Mouse (Mus musculus) T-cell, adult 2 months (primary cell): Measurements from ENCODE around the gene Akr1c18.
"Not testable (repeated sequence)": the region's sequence is repeated elsewhere in the genome, so short reads cannot be mapped to it uniquely, and the experiment has no call there.

Source experiments
- DNase-seq: peaks from one replicate; pipeline ENCODE4 v3.0.0; 2022; ENCODE audit warnings: low spot score

The Akr1c18 gene

DNA sequence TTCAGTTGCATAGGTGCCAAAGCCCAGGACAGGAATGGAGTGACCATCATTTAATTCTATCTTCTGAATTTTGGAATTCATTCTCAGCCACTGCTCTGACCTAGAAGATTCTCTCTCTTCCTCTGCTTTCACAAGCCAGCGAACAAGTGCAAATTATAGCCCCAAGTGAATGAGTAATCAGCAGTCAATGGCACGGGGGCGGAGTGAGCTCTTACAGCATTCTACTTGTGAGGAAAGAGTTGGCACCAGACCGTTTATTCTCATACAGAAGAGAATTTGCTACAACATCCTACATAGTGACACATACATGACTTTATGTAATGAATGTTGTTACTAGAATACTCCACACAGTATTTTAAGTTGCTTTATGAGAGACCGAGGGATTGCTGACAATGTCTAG lies at the start of gene Akr1c18:
Akr1c18 (minus strand) TSS at position 137 of the 400 bp plus-strand sequence.
- no peak for DNase-seq

DNA sequence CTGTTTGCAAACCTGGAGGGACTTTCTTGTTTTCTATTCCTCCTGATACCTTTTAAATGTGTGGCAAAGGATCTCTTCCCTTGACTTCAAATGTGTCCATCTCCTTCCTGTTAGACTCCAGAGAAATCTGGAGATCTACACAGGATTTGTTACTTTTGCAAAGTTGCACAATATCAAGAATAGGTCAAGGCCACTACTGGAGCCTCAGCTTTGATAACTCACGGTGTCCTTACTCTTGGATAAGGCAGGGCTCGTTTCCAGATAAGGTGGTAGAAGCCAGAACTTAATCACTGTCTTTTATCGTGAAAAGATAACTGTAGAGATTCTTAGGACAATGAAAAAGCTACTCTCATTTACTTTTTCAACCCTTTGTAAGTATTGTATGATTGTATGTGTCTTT lies 42.1 kb upstream of the Akr1c18 start:
- DNase-seq: no peak

DNA sequence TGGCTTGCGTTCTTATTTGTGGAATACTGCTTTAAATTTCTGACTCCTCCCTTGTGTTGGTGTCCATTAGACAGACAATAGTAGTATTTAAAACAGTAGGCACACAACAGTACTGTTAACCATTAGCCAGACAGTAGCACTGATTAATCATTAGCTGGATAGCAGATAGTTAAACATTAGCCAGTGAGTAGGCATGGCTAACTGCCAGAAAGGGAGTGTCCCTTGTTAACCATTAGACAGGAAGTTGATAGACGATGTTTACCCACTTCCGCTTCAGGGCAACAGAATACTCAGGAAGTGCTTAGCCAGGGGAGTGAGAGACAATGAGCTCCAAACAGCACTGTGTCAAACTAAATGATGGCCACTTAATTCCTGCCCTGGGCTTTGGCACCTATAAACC lies 40.5 kb upstream of the Akr1c18 start, which contains the start of gene Akr1c13:
Akr1c13 (plus strand) TSS at position 247 of the 400 bp plus-strand sequence.
- peak; percentile 56 for DNase-seq

DNA sequence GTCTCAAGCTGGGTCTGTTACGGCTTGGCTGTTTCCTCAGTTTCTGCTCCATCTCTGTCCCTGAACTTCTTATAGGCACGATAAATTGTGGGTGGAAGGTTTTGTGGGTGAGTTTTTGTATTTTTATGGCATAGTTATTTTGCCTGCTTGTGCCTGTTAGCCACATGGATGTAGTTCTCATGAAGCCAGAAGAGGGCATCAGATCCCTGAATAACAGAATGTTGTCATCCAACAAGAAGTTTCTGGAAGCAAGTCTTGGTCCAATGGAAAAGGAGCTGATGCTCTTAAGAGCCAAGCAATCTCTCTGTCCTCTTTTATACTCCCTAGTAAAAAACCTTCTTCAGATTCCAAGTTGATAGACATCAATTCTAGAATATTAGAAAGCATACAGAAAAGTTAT lies 37.7 kb upstream of the Akr1c18 start:
- no peak for DNase-seq

DNA sequence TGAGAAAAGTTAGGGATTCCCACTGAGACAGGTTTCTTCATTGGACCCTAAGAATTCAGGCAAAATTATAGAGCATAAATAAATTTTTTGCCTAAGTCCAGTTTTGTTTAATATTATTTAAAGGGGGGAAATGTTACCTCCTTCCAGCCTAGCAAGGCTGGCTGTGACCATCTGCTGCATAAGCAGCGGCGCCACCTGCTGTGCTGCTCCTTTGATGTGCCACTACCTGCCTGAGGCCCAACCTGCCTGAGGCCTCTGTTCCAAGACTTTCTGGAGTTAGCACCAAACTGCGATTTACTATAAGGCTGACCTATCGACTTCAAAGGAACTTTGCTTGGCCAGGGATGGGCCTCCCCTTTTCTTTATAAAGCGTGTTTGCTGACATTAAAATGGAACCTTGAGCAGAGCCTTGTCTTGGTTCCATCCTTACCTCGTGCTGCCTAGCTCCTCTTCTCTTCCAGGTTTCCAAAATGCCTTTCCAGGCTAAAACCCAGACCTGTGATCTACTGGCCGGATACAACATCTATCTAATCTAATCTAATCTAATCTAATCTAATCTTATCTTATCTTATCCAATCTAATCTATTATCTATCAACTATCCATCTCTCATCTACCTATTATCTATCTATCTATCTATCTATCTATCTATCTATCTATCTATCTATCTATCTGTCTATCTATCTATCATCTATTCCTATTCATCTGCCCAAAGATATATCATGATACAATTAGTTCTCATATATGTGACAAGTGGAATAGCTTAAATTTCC lies 36.4 kb upstream of the Akr1c18 start:
- not testable (repeated sequence) for DNase-seq

DNA sequence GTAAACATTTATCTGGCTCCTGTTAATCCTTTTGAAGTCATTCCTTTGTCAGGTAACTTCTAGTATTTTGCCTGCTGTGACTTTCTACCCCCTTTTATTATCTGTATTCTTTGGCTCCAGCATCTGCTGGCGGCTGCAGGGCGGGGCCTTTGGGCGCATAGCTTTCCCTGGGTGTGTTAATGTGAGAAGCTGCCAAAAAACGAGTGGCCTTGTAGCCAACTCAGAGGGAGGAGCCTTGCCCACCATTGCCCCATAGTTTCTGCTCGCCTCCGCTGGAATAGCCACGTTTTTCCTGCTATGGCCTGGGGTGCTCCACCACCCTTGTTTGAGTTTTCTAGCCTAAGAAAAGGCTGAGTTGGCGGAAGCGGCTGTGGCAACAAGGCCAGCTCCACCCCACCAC lies 32.7 kb upstream of the Akr1c18 start:
- DNase-seq: no peak

DNA sequence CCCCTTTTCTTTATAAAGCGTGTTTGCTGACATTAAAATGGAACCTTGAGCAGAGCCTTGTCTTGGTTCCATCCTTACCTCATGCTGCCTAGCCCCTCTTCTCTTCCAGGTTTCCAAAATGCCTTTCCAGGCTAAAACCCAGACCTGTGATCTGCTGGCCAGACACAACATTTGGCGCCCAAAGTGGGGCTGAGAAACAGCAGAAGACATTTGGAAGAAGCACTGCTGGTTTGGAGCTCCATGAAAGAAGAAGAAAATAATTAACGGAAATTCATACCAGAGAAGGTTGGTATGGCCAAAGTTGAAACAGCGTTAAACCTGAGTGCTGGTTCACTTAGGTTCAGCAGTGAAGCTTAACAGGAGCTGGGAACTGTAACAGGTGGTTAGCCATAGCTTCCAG lies 30.9 kb upstream of the Akr1c18 start:
- not testable (repeated sequence) for DNase-seq

DNA sequence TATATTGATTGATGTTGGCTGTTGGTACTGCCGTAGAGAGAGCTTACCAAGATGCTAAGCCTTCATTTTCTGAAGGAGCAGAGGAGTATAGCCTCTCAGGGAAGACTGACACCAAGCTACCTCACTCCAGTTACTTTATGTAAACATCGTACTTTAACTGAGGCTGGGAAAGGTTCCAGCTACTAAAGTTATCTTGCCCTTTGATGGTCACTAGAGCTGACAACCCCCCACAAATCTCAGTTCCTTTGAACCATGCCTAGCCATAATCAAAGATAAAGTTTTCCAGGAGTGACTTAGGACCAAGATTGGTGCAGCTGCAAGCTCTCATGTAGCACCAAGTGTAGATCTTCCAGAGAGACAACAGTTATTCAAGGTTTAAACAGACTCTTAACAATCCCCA lies 22.5 kb upstream of the Akr1c18 start:
- no peak for DNase-seq

DNA sequence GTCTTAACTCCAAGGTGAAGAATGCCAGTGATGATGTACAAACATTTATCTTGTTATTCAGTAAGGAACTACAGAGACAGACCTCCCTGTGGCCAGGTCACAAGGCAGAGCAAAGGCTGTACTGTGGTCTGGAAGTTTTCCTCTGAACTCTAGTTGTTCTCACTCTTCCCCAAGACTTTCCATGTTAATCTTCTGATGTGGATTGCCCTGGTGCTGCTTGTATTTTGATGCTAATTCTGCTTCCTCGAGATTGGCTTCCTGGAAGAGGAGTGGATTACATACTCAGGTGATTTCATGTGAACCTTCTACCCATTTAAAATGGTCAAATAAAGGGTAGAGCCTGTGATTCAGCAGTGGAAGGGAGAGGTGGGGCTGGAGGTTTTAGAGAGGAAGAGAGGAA lies 17.6 kb upstream of the Akr1c18 start:
- DNase-seq: no peak

DNA sequence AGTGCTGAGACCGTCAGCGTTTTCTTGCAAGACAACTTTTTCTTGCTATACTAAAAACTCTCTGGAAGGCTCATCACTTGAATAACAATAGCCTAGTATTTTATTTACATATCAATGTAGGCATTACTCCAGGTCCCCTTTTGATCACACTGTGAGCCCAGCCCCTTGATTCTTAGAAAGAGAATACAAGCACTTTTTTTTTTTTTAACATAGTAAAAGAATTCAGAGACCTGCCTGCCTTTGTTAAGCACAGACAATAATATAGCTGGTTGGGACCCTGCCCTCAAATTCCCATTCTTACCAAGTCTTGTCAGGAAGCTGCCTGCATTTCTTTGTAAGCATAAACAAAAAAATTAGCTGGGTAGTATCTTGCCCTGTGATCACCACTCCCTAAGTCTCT lies 4.8 kb upstream of the Akr1c18 start:
- DNase-seq: no peak

DNA sequence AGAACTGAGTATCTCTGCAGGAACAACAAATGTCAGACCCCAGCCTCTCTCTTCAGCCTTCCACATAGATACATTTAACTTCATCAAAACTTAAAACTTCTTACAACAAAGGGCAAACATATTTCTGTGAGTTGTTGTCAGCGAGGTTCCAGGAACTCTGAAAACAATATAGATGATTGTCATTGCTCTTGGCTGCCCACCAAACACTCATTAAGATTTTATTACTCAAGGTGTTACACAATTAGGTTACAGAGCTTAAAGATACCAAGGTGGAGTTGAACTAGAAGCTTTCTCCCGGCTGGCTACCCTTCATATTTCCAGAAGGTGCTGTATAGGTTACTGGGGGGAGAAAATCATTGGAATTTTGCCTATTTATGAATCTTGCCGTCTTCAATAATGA lies 3.1 kb upstream of the Akr1c18 start:
- no peak for DNase-seq

DNA sequence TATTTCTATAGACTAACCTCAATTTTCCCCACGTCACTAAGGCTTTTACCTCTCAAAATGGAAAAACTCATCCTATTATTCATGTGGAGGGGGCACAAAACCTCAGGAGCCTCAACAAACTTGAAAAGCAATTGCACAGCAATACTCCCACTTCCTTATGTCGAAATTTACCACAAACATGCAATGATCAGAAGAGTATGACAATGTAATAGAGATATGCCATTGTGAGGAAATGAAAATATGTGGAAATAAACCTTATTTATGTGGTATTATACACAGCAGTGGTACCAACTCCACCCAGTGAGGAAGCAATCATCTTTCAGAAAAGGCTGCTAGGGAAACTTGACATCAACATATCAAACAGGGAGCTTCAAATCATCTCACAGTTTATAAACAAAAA lies 2.5 kb upstream of the Akr1c18 start:
- no peak for DNase-seq

DNA sequence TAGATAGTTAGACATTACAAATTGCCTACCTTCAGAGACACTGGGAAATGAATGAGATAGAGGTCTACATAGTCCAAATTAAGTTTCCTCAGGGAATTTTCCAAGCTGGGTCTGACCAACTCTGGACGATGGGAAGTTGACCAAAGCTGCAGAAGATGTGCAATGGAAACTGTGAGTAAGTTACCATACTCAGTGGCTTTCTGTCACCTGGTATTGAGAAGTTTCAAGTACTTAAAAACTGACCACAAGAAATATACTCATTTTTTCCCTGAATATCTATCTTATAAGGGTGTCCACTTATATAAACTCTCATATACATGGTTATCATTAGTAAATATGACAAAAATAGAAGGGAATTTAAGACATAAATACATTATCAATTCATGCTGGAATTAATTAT lies 6.2 kb downstream of the Akr1c18 start:
- no peak for DNase-seq

DNA sequence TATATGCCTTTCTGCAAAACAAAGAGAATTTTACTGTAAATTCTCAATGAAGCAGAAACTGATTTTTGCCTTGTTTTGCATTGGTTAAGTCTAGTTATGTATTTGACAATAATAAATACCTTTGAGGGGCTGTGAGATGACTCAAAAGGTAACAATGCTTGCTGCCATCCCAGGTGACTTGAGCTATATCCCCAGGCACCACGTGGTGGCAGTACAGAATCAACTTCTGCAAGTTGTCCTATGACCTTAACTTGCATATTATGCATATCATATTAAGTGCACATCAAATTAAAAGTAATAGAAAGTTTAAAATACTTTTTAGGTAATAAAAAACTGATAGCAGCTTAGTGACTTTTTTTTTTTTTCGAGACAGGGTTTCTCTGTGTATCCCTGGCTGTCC lies 17.4 kb downstream of the Akr1c18 start:
- DNase-seq: no peak

DNA sequence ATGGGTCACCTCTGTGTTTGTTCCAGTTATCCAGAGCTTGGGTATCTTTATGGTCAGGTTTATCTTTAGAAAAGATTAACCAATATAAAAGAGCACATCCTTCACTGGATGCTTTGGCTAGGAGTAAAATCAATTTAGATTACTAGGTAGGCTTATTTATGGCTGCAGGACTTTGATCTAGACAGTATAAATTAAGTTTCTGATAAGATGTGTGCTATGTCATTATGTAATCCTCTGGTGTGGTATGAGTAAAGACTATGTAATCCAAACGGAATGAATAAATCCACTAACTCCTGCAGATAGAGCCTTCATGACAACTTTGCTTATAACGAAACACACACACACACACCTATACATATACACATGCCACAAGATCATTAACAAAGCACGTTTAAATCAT lies 18.7 kb downstream of the Akr1c18 start:
- no peak for DNase-seq

DNA sequence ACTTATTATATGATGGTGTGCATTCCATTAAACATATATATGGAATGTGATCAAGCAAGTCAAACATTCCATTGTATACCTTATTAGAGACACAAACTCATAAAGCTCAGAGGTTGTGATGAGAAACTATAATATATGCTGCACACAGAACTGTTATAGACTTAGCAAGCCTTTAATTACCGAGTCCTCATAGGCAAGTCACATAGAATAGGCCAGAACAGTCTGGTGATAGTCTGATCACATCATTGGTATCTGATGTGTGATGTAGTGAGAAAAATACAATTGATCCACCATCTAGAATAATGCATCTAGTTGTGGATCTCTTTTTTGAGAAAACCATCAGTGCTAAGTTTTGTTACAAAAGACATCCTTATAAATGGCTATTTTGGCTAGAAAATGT lies 19.1 kb downstream of the Akr1c18 start:
- no peak for DNase-seq

DNA sequence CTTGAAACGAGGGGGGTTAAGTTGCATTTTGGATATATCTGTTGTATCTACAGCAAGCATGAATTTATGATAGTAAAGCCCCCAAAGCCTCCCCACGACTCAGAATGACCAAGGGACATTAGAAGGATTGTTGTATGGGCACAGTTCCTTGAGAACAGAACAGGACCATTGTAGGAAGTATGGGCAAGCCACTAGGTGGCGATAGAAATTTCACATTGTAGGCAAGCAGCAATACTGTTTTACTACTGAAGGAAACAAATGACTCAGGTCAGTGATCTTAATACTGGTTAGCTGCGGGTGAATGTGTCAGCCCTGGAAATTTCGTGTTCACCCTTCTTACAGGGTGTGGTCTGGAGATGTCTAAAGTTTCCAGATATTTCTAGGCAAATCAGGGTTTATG lies 21.4 kb downstream of the Akr1c18 start:
- DNase-seq: no peak

DNA sequence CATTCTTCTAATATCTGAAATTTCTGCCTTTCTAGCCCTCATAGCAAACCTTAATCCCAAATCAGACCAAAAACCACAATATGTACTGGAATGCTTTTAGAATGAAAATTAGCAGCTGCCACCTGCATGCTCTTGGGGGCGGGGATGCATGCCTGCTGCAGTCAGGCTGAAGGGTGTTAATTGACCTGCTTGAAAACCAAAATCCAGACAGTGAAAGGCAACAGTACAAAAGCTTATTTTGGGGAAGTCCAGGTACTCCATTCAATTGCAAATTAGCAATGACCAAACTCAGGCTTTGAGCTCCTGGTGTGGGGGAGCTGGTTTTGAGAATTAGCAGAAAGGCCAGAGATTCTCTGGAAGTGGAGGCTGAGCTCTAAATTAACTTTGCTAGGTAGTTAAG lies 24.6 kb downstream of the Akr1c18 start:
- not testable (repeated sequence) for DNase-seq

DNA sequence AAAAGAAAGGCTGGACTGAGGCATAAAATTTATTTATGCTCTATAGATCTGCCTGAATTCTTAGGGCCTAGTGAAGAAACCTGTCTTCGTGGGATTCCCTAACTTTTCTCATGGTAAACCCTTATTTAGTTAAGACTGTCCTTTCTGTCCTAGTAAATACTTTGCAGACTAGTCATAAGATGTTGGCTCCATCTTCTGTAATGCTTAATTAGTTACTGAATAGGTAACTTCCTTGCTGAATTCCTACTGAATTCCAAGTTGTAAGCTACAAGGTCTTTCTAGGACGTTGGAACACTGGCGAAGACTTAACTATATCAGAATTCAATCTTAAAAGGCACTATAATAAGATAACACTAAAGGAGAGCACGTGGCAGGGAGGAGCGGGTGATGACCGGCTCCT lies 26.0 kb downstream of the Akr1c18 start:
- not testable (repeated sequence) for DNase-seq

DNA sequence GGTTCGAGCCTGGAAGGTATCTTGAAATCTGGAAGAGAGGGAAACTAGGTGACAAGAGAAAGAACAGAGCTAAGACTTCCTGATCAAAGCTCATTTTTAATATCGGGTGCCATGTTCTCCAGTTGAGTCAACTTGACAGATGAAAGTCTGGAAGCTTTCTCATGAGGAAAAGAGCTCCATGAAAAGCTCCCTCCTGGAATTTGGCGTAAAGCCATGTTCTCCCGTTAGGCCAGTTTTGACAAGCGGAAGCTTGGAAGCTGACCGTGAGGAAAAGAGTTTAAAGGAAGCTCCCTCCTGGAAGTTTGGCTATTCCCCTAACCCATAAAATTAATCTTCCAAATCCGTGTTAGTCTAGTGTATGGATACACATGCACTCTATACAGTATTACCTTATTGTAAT lies 27.3 kb downstream of the Akr1c18 start:
- no peak for DNase-seq

DNA sequence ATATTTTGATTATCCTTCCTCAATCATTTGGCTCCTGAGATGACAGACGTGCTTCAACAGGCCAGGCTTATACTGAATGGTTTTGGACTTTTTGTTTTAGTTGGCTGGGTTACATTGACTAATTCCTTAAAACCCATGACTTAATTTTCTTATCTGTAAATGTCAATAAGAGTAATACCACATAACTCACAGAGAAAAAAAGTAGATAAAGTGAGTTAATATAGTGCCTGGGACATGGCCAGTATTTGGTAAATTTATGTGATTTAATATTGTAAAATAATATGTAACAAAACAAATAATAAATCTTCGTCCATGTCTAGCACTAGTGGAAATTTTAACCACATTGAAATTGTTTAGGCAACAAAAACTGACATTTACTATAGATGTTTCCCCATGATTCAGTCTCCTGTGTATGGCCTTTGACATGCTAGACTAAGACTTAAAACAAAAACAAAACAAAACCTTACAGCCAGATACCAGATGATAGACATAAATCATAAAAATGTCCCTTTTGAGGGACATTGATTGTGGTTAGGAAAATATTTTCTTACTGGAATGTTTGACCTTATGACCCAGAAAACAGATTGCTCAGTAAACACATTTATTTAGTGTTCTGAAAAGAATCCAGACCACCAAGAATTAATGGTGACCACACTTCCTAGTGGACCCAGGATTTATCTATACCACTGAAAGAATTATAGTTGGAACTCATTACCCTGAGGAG lies 31.1 kb downstream of the Akr1c18 start:
- no peak for DNase-seq

DNA sequence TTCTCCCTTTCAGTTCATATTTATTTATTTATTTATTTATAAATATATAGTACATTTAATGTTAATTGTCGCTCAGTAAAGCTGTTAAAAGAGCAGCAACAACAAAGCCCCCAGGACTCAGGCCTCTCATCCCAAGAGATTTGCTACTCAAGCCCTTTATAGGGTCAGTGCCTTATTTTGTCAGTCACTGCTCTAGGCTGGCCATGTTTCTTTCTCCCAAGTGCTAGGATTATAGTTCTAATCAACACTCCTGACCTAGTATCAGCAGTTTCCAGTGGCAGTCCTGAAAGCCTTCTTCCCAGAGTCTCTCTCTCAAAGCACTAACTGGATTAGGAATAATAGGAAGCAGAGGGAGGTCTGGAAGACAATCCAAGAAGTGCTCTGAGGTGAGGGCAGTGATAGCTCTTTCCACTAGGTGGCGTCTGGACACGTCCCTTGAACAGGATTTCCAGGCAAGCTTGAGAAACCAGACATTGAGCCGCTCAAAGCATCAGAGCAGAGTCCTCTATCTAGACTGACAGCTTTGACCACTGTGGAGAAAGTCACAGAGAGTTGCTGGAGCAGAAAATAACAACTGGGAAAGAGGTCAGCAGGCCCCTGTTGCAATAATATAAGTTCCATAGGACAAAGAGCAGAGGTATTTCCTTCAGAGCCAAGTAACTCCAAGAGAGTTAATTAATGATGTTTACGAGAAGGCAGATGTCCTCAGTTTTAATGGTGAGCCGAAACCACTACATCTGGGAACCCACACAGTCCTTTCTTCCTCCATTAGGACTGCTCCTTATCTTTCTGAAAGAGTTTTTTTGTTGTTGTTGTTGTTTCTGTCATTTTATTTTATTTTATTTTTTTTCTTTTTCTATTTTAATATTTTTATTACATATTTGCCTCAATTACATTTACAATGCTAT lies 39.9 kb downstream of the Akr1c18 start:
- DNase-seq: no peak

DNA sequence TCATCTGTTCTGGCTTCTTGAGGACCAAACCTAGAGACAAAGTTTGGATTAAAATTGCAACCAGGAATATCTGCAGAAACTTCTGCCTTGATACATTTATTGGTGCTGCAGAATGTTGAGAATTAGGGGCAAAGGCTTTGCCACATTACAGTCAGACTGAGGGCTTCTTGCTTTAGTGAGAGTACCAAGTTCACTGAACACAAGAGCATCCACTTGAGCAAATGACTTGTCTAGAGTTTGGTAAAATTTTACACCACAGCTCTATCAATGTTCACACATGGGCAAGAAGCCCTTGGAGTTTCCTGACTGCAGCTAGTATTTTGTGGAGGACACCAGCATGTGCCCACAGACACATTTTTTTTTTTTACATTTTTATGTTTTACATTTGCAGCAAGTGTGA lies 47.7 kb downstream of the Akr1c18 start:
- no peak for DNase-seq
